Mouse (Mus musculus): ENCODE results near the gene Ung.

Ung gene

DNA sequence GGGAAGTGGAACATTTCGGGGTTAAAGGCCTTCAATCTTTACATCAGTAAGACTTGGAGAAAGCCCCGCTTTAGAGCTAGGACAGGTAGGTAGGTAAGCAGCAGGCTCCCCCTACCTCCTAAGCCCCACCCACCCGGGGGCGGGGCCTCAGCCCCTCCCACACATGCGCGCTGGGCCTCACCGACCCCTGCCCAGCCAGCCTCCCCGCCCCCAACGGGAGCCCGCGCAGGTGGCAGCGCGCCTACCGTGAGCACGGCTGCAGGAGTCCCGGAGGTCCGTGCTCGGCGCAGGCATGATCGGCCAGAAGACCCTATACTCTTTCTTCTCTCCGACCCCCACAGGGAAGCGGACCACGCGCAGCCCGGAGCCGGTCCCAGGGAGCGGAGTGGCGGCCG, at the start of gene Ung:
Gene Ung, plus strand, starts transcription at position 176 of the 395 bp plus-strand sequence.
- DNase-seq (ENCODE audit: extremely low read depth, insufficient read length, low spot score), result no peak

DNA sequence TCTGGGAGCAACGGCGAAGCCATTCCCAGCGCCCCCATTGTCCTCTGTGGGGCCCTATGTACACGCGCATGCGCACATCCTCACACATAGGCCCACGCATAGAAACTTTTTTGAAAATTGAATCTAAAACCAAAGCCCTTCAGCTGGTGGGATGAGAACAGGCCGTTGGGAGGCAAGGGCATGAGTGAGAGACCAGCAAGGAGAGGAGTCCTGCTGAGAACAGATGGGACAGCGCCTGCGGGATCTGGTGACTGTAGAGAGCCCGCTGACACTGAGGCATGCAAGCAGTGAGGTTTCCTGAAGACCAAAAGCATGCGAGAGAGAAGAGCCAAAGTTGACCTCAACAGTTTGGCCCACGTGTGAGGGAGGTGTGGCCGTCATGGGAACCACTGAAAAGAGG, 44.7 kb upstream of the Ung start:
- no peak for DNase-seq (ENCODE audit: extremely low read depth, insufficient read length, low spot score)

DNA sequence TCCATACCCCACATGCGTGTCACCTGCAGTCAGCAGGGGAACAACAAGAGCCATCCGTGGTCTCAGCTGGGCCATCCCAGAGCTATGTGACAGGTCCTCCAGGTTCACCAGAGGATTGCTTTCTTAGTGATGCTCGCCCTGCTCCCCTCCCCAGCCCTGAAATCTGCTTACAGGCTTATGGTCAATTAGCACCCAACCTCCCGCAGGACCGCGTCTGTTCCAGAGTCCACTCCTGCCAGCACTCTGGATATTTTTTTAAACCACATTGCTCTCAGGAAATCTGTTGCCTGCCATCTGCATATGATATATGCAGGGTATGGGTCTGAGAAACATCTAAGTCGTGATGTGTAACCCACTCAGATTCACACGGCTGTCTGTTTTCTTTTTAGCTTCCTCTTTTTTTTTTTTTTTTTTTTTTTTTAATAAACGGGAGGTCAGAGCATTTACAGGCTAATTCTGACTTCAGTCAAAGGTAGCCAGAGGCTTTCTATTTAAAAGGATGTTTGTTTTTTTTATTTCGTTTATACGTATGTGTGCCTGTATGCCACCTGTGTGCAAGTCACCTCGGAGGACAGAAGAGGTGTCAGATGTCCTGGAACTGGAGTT, 42.2 kb upstream of the Ung start:
- no peak for DNase-seq (ENCODE audit: extremely low read depth, insufficient read length, low spot score)

DNA sequence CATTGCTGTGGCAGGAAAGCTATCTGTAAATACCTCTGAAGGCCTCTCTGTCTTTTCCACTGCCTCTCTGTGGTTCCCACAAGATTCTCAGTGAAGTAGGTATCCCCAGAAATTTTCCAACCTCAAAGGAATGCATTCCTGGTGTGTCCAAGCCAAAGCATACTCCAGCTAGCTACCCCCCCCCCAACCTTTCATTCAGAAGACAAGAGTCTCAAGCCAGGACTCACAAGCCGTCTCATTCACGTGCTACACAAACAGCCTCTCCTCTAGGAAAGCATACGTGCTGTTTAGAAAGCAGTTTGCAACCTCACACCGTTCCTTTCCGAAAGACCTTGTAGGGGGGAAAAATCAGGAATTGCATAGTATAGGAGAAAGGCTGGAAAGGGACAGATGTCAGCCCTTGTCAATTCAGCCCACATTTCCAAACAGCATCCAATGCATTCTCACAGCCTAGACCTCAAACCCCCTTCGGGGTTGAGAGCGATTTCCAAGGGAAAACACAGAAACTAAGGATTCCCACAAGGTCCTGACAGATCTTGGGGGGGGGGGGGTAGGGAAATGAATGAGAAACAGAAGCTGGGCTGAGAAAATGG, 39.7 kb upstream of the Ung start:
- no peak for DNase-seq (ENCODE audit: extremely low read depth, insufficient read length, low spot score)

DNA sequence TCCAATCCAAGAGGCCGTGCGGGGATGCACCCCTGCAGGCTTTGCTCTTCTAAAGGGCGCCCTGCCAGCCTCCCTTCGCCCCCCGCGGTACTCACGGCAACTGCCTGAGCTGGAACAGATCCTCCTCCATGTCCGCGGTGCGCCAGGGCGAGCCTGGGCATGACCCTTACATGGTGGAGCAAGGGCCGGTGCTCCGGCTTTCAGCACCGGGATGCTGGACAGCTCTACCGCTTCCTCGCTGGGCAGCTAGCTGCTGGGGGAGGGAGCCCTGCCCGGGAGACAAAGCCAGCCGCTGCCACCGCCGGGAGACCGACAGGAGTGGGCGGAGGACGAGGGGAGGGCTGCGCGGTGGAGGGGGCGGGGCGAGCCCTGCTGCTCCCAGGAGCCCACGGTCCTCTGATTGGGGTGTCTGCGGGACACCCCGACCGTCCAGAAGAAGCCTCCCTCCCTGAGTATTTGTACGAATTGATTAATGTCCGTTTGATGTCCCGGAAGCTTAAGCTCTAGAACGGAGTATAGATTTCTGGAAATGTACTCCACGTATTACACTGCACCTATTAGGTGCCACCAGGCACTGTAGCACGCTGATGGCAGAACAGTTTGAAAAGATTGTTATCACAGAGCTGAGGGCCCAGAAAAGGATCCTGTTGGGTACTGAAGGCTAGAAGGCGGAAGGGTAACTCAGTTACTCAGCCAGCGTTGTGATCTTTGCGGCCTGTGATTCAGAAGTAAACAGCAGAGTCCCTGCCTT, 39.0 kb upstream of the Ung start, which contains the start of gene Svop:
Gene Svop, minus strand, starts transcription at position 514 of the 751 bp plus-strand sequence.
- DNase-seq (ENCODE audit: extremely low read depth, insufficient read length, low spot score), result peak; percentile 21

DNA sequence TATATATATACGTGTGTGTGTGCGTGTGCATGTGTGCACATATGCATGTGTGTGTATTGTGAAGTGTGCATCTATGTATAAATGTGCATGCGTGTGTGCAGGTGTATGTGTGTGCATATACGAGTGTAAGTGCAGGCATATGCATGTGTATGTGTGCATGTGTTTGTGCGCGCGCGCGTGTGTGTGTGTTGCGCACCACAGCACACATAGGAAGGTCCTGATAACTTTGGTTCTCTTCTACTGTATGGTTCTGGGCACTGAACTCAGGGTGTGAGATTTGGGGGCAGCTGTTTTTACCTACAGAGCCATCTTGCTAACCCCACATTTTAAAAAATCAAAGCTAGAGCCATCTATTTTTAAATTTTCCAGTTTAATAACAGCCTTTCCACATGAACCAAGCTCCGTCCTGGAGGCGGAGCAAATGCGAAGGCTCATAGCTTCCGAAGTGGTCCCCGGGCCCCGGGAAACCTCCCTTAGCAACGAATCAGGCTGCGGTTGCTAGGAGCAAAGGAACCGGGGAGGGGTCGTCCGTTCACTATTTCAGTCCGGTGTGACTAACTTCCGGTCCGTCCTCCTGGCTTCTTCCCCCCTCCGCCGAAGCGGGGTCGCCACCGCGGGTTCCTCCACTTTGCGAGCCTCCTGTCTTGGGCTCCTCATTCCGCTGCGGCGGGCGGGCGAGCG, 30.3 kb upstream of the Ung start:
- peak; percentile 86 for DNase-seq (ENCODE audit: extremely low read depth, insufficient read length, low spot score)

DNA sequence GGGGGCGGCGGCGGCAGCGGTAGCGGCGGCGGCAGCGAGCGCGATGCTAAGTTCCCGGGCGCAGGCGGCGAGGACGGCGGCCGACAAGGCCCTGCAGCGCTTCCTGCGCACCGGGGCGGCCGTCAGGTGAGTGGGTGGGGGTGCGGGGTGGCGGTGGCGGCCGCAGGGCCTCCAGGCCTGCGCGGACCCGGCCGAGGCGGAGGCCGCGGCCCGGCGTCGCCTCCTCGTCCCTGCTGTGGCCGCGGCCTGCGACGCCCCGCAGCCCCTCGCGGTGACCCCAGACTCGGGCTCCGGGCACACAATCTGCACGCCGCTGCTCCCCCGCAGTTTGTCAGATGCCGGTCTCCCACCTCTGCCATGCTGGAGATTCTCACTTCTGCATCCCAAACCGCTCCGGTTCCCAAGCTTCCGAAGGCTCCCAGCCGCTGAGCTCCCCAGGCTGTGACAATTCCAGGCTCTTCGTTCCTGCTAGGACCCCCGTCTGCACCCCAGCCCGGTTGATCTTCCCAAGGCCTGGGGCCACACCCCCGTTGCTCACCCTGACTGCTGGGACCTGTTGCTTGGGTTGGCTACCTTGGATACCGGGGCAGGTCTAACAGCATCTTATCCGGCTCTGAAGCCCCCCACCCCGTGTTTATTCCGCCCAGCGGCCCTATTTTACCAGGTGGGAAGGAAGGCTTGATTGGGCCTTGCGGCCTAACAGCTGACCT, 29.6 kb upstream of the Ung start:
- DNase-seq (ENCODE audit: extremely low read depth, insufficient read length, low spot score), result no peak

DNA sequence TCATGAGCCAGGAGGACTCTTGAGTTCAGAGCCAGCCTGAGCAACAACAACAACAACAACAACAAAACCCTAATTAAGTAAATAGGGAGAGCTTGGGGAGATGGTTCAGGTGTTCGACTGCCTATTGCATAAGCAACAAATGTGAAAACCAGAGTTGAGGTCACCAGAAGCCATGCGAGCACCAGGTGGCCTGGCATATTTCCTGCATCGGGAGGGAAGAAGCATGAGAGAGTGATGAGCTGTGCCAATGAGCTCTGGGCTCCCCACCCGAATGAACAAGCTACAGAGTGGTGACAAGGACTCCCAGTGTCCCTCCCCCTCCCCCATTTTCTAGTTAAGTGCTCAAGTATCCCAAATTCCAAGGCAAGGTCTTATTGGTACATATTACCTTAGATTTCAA, 28.3 kb upstream of the Ung start:
- DNase-seq (ENCODE audit: extremely low read depth, insufficient read length, low spot score), result no peak

DNA sequence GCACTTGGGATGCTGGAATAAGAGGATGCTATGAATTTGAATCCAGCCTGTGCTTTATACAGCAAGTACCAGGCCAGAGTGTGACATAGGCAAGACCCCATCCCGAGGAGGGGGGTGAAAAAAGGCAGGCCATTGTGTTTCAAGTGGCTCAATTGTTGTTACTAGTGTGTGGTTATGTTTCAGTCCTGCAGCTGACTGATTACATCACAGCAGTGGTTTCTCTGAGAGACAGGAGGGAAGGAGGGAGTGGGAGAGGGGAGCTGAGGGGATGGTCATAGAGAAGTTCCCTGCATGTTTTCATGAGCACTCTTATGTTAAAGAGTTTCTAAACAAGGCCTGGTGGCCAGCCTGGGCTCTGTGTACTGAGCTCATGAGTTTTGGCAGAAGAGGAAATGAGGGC, 27.4 kb upstream of the Ung start:
- no peak for DNase-seq (ENCODE audit: extremely low read depth, insufficient read length, low spot score)

DNA sequence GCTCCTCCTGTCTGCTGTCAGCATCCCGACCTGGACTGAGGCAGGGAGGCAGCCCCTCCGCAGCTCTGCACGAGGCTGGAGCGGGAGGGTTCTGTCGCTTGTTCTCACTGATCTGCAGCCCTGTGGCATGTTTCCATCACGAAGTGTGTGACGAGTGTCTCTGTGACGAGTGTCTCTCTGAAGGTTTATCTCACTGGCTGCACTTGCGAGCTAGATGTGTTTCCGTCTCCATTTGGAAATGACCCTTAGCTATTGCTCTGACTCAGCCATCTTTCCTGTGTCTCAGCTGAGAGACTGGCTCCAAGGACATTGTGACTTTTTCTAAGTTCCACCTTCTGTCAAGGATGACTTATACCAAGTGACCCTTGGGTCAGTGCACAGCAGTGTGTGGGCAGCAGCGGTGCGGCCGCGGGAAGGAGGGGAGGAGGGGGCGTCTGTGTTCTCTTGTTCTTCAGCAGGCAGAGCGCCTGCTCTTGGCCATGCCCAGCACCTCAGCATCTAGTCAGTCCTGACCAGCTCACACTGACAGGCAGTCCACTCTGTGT, 23.7 kb upstream of the Ung start:
- DNase-seq (ENCODE audit: extremely low read depth, insufficient read length, low spot score), result no peak

DNA sequence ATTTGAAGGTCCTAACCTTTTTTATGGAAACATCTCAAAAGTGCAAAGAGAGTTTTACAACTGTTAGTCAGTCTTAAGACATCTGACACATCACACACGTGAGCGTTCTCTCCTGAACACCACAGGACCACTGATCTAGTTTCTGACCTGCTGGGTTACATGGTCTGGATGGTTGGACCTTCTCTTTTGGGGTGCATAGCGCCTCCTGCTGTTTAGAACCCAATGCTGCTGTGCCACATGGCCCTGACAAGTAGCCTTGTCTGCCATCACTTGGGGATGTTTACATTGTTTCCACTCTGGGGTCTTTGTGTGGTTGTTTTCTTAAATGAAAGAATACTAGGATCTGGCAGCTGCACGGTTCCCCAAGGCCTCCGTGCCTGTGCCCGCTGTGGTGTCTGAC, 16.9 kb upstream of the Ung start:
- DNase-seq (ENCODE audit: extremely low read depth, insufficient read length, low spot score), result no peak

DNA sequence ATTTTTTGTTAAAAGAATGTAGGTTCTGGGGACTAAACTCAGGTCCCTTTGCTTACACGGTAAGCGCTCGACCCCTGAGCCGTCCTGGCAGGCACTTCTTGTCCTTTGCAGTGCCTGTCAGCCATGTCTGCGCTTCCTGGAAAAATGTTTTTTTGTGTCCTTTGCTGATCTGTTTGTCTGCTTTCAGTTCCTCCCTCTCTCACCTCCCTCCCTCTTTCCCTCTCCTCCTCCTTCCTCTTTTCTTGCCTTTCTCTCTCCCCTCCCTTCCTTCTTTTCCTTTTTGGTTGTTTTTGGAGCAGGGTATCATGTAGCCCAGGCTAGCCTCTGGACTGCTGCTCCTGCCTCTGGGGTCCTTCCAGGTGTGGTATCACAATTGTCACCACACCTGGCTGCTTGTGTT, 15.2 kb upstream of the Ung start:
- no peak for DNase-seq (ENCODE audit: extremely low read depth, insufficient read length, low spot score)

DNA sequence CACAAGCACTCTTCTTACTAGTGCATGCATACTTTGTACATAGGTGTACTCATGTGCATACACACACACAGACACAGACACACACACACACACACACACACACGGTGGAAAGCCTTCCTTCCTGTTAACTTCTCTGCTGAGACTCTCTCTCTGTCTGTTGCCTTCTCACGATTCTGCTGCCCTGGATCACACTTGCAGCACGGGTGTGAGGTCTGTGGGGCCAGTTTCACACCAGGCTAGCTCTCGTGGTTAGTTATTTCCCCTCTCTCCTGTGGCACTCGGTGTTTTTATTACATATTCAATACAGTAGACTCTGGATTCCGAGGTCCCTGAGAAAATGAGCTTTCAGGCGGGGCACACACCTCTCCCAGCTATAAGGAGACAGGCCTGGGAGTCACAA, 13.6 kb upstream of the Ung start:
- no peak for DNase-seq (ENCODE audit: extremely low read depth, insufficient read length, low spot score)

DNA sequence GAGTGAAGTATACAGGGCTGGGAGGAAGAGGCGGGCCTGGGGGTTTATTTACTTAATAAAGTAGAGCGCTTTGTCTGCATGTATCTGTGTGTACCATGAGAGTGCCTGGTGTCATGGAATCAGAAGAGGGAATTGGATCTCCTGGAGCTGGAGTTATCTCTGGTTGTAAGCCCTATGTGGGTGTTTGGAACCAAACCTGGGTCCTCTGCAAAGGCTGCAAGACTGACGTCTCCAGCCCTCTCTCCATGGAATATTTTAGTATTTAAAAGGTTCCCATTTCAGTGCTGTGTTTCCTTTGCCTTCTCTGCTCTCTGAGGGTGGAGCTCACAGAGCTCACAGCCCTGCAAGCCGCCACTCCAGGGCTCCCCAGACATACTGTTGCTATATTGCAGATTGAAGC, 10.4 kb upstream of the Ung start:
- no peak for DNase-seq (ENCODE audit: extremely low read depth, insufficient read length, low spot score)

DNA sequence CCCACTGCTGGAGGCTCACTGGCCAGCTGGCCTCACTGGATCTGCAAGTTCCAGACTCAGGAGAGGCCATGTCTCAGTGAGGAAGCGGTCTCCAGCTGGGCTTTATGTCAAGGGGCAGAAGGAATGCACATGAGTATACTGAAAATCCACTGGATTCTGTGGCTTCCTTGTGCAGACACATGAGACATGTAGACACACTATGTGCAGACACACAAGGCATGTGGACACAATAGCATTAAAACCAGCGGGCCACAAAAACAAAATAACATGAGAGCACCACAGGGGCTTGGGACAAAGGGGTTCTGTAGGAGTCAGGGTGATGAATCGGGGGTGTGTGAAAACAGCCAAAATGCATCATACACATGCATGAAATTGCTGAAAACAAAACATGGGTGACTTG, 4.2 kb upstream of the Ung start:
- no peak for DNase-seq (ENCODE audit: extremely low read depth, insufficient read length, low spot score)

DNA sequence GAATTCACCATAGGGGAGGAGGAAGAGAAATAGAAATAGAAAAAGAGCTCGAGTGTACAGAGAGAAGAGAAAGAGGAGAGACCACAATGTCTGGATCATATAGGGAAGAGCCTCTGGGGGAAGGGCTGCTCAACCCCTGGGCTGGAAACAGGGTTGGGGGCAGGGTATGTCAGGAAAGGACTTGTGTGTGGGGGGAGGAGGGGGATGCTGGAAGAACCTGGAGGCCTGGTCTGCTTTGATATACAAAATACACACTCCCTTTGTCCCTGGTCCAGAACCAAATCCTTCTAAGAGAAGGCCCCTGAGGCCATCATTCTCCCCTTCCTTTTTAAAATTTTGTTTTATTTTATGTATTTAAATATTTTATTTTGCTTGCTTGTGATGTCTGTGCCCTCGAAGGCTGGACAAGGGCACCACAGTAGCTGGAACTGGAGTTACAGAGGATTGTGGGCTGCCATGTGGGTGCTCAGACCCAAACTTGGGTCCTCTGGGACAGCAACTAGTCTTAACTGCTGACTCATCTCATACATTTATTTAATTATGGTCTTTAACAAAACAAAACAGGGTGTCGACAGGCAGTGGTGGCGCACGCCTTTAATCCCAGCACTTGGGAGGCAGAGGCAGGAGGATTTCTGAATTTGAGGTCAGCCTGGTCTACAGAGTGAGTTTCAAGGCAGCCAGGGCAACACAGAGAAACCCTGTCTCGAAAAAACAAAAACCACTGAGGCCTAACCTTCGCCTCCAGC, 3.5 kb upstream of the Ung start:
- DNase-seq (ENCODE audit: extremely low read depth, insufficient read length, low spot score), result no peak

DNA sequence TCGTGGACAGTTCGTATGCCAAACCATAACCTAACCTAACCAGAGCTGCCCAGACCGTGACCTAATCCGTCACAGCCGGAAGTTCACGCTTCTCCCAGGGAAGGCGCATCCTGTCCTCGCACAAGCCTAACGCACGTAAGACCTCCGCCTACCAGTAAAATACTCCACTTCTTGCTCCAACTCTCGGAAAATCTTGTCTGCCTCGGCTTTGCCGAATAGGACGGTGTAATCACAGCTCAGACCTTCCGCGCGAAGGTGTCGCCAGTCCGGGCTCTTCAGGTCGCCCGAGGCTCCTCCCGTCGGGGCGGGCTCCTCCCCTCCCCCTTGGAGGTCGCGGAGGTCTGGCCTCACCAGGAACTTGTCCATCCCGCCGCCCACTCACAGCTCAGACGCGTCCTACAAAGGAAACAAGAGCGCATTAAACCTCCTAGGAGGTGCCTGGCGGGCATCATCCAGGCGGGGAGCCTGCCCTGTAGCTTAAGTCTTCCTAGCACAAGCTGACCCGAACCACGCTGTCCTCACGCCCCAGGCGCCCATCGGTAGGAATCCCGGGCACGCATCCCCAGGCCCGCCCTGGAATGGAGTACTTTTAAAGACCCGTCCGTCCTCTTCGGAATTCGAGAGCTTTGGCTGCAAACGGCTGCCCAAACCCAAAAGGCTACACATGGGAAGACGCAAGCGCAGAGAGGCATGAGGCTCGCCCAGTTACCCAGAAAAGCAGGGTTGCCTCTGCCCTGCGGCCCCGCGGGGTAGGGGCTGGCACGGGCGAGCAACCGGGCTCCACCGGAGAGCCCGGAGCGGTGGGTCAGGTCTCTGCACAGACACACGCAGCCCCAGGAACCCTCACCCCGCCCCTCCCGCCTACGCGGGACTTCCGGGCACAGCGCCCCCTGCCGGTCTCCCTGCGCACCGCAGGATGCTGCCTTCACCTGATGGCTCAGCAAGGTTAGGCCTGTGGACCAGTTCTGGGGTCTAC, 2.5 kb upstream of the Ung start, which contains the start of gene Alkbh2:
Gene Alkbh2, minus strand, starts transcription at position 845 of the 976 bp plus-strand sequence.
- DNase-seq (ENCODE audit: extremely low read depth, insufficient read length, low spot score), result peak; percentile 79

DNA sequence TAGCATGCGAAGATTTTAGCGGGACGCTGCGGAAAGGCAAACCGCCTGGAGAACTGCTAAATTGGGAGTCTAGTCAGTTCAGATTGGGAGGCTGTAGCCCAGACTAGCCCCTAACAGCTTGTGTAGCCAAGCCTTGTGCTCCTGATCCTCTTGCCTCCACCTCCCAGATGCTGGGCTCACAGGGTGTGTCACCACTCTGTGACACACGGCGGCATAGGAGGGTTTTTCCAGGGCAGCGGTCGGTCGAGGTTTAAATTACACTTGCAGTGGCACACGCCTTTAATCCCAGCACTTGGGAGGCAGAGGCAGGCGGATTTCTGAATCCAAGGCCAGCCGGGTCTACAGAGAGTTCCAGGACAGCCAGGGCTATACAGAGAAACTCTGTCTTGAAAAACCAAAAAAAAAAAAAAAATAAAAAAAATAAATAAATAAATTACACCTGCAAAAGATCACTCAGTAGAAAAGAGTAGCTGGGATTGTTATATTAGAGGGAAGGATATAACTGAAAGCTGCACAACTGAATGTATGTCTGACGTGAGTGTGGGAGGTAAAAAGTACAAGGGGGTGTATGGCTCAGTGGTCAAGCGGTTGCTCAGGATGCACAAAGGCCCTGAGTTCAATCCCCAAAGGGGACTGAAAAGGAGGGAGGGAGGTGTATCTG, 506 bp upstream of the Ung start:
- DNase-seq (ENCODE audit: extremely low read depth, insufficient read length, low spot score), result no peak

All from 3134 (cell line).